Mouse (Mus musculus) forebrain, postnatal 0 days (tissue): ENCODE results near the gene Hpcal1. TPM values are rescaled to one million over a fixed set of nuclear protein-coding genes. Genes with fewer than 3 reads are reported as not detected.
A peak's percentile ranks its signal among the peaks of the same experiment; 100 is the strongest.

ENCODE experiments used
- ATAC-seq: fragments of 200-750 bp; cut with Nextera tagmentation; 2 replicates; pipeline ENCODE4 v1.8.0; 2017; ENCODE audit warnings: mild to moderate bottlenecking, moderate library complexity
- DNase-seq: peaks from one replicate; pipeline ENCODE4 v3.0.0-alpha.2; 2015
- H3K27ac ChIP-seq: fragments of 300-500 bp; sonication (generic); 2 replicates; pipeline ENCODE4 v1.5.1; 2014; ENCODE audit warnings: low read depth, mild to moderate bottlenecking, antibody characterized with exemption, low read length, moderate library complexity, mixed read lengths
- H3K27me3 ChIP-seq: fragments of 300-500 bp; sonication (generic); 2 replicates; pipeline ENCODE4 v1.6.1; 2014; ENCODE audit warnings: mild to moderate bottlenecking, low read length, mixed read lengths; ENCODE audit not compliant: insufficient read depth
- H3K36me3 ChIP-seq: fragments of 300-500 bp; sonication (generic); 2 replicates; pipeline ENCODE4 v1.6.1; 2014; ENCODE audit warnings: mild to moderate bottlenecking, moderate library complexity; ENCODE audit not compliant: insufficient read depth
- H3K4me1 ChIP-seq: fragments of 300-500 bp; sonication (generic); 2 replicates; pipeline ENCODE4 v1.6.1; 2014; ENCODE audit warnings: antibody characterized with exemption; ENCODE audit not compliant: insufficient read depth
- H3K4me2 ChIP-seq: fragments of 300-500 bp; sonication (generic); 2 replicates; pipeline ENCODE4 v1.6.1; 2014; ENCODE audit warnings: low read depth, mild to moderate bottlenecking, moderate library complexity
- H3K4me3 ChIP-seq: fragments of 300-500 bp; sonication (generic); 2 replicates; pipeline ENCODE4 v1.5.1; 2014; ENCODE audit warnings: low read depth, low read length, mixed read lengths
- H3K9ac ChIP-seq: fragments of 300-500 bp; sonication (generic); 2 replicates; pipeline ENCODE4 v1.6.1; 2014; ENCODE audit warnings: mild to moderate bottlenecking
- H3K9me3 ChIP-seq: fragments of 300-500 bp; sonication (generic); 2 replicates; pipeline ENCODE4 v1.6.1; 2016; ENCODE audit warnings: low read length
- CTCF ChIP-seq: sonication (generic); IDR thresholded peaks from 2 replicates; pipeline ENCODE4 v1.5.1; 2016; ENCODE audit warnings: antibody characterized with exemption, control low read depth, low read depth
- WGBS: fragments of 180-500 bp; shearing (Covaris S2); extraction: QIAGEN DNeasy Blood & Tissue Kit; methylation state at CpG from one replicate; pipeline ENCODE4 v1.1.7; 2014; 5-methylcytosine and 5-hydroxymethylcytosine counted together
- polyA plus RNA-seq: library from polyadenylated mRNA; unstranded; fragments of >200 nt; fragmentation: Nextera tagmentation; extraction: Ambion mirVana; gene quantifications from 2 replicates; pipeline ENCODE4 v1.2.1, GENCODE M21; 2015
- total RNA-seq: library from RNA; depleted of rRNA; stranded (reverse); fragments of >200 nt; gene quantifications from 2 replicates; pipeline ENCODE4 v1.2.3, GENCODE M21; 2014

Gene Hpcal1
- total and polyA plus RNA-seq, 2 experiments from 2014 or later: 46.9 to 76.7 TPM

DNA sequence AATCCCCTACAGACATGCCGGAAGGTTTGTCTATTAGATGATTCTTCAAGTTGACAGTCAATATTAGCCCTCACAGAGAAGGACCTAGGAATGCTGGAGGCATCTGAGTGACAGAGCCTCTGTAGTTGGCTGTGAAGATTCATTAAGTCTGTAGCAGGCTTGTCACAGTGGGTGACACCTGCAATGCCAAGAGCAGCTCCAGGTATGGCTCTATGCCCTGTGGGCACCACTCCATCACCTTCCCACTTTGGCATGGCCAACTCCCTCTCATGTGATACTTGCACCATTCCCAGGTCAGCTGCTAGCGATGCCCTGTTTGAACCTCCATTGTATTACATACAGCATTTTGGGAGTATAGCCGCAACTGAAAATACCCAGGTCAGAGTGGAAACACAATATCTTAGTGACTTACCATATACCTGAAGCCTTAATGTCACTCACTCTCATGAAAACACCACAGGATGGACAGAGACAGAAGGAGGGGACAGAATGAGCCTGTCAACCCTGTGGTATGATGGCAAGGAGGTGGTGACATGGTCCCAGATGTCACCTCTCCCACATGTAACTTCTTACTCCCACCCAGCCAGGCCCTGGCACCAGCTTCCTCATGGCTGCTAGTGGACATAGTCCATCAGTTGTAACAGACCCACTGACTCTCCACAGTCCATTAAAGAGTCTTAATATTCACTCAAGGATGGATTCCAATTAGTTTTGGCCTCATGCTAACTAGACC lies 37.4 kb upstream of the Hpcal1 start:
- no peak overlapping the region for H3K4me2 ChIP-seq
- ATAC-seq (no peak), DNase-seq (no peak)
- no peak for TF ChIP-seq CTCF
- no peaks in the 10 kb centered on the region for H3K4me1 ChIP-seq
- peaks cover 3% of the 10 kb centered on the region for H3K9me3 ChIP-seq
- H3K27me3 ChIP-seq: no peaks in the 10 kb centered on the region
- no peak overlapping the region for H3K4me3 ChIP-seq
- WGBS: 92% methylated on average over 3 of the region's 3 CpGs
- no peak overlapping the region for H3K27ac ChIP-seq
- H3K36me3 ChIP-seq: no peaks in the 10 kb centered on the region
- no peak overlapping the region for H3K9ac ChIP-seq

GRCm38 (mm10) chr12:17657561-17658195 lies 33.0 kb upstream of the Hpcal1 start:
- Histone ChIP-seq H3K4me1 (no peaks in the 10 kb centered on the region), H3K9me3 (peaks cover 3% of the 10 kb centered on the region), H3K27me3 (no peaks in the 10 kb centered on the region), H3K9ac (no peak overlapping the region), H3K27ac (no peak overlapping the region), H3K4me3 (no peak overlapping the region), H3K4me2 (no peak overlapping the region), H3K36me3 (no peaks in the 10 kb centered on the region)
- DNase-seq (no peak), ATAC-seq (no peak)
- 93% methylated on average over 7 of the region's 7 CpGs for WGBS
- TF ChIP-seq CTCF: no peak

- no peak for ATAC-seq
- Histone ChIP-seq H3K4me2 (no peak overlapping the region), H3K9me3 (peaks cover 3% of the 10 kb centered on the region), H3K4me3 (no peak overlapping the region), H3K9ac (no peak overlapping the region), H3K36me3 (no peaks in the 10 kb centered on the region), H3K4me1 (no peaks in the 10 kb centered on the region), H3K27me3 (no peaks in the 10 kb centered on the region), H3K27ac (no peak overlapping the region)
- 76% methylated on average over 5 of the region's 5 CpGs for WGBS
- no peak for DNase-seq
- TF ChIP-seq CTCF: no peak
Observed at GRCm38 (mm10) chr12:17658521-17658920, 32.1 kb upstream of the Hpcal1 start.

GRCm38 (mm10) chr12:17661483-17661920 lies 29.2 kb upstream of the Hpcal1 start:
- DNase-seq: peak; percentile 21
- 1% methylated on average over 4 of the region's 4 CpGs for WGBS
- H3K9me3 ChIP-seq: no peaks in the 10 kb centered on the region; the same call in 1 of the 2 replicates
- H3K4me1 ChIP-seq: no peaks in the 10 kb centered on the region
- no peaks in the 10 kb centered on the region for H3K27me3 ChIP-seq
- no peak; the same call in 1 of the 2 replicates for ATAC-seq
- no peak overlapping the region for H3K27ac ChIP-seq
- no peak overlapping the region for H3K9ac ChIP-seq
- H3K4me2 ChIP-seq: no peak overlapping the region
- H3K4me3 ChIP-seq: no peak overlapping the region
- H3K36me3 ChIP-seq: no peaks in the 10 kb centered on the region
- no peak for TF ChIP-seq CTCF

DNA sequence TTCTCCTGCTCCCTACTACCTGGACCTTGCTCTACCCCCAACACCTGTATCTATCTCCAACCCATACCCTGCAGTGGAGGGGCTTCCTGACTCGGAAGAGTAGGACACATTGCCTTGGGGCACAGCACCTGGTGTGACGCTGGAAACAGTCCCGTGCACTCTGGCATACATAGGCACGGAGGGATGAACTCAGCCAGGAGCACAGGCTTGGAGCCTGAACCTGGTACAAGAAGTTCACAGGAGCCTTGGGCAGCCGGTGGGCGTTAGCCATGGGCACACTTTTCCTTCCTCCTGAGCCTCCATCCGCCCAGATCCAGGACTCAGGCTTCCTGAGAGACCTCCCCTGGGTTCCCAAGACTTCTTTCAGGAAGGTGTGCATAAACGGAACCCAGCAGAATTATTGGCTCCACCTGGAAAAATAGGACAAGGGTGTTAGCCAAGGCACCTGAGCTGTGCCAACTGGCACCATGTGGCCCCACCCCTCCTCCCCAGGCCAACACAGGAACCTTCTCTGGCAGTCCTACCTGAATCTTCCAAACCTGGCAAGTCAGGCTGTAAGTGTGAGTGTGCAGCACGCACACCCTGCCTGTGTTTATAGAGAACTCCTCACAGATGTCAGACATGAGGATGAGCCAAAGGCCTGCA lies 26.5 kb upstream of the Hpcal1 start:
- 91% methylated on average over 9 of the region's 9 CpGs for WGBS

GRCm38 (mm10) chr12:17665906-17666326 lies 24.7 kb upstream of the Hpcal1 start:
- ATAC-seq (no peak), DNase-seq (no peak)
- Histone ChIP-seq H3K4me3 (no peak overlapping the region), H3K4me1 (no peaks in the 10 kb centered on the region), H3K9me3 (no peaks in the 10 kb centered on the region), H3K27ac (no peak overlapping the region), H3K9ac (no peak overlapping the region), H3K27me3 (no peaks in the 10 kb centered on the region), H3K4me2 (no peak overlapping the region), H3K36me3 (no peaks in the 10 kb centered on the region)
- 41% methylated on average over 7 of the region's 7 CpGs for WGBS
- TF ChIP-seq CTCF: no peak

More for the DNA sequence above, 26.5 kb upstream of the Hpcal1 start:
- Histone ChIP-seq H3K9ac (no peak overlapping the region), H3K4me2 (no peak overlapping the region), H3K4me1 (no peaks in the 10 kb centered on the region), H3K27me3 (no peaks in the 10 kb centered on the region), H3K27ac (no peak overlapping the region), H3K36me3 (no peaks in the 10 kb centered on the region), H3K9me3 (no peaks in the 10 kb centered on the region), H3K4me3 (no peak overlapping the region)
- no peak for TF ChIP-seq CTCF
- ATAC-seq: no peak
- DNase-seq: no peak

GRCm38 (mm10) chr12:17666616-17667015 lies 24.0 kb upstream of the Hpcal1 start:
- H3K27ac ChIP-seq: no peak overlapping the region
- no peak overlapping the region for H3K9ac ChIP-seq
- H3K4me2 ChIP-seq: no peak overlapping the region
- TF ChIP-seq CTCF: peak; percentile 24; the same call in 1 of the 2 replicates
- WGBS: 87% methylated on average over 2 of the region's 2 CpGs
- no peak for DNase-seq
- no peaks in the 10 kb centered on the region for H3K27me3 ChIP-seq
- no peak overlapping the region for H3K4me3 ChIP-seq
- no peaks in the 10 kb centered on the region for H3K4me1 ChIP-seq
- no peaks in the 10 kb centered on the region for H3K36me3 ChIP-seq
- ATAC-seq: no peak
- H3K9me3 ChIP-seq: no peaks in the 10 kb centered on the region
